Mouse (Mus musculus): ENCODE results near the gene 1110065P20Rik. TPM values are rescaled to one million over a fixed set of nuclear protein-coding genes. Genes with fewer than 3 reads are reported as not detected.

The 1110065P20Rik gene
- total RNA-seq, 2 experiments from 2014 or later = 3.3 to 5.8 TPM

Other genes with a start within 250 kb of the 1110065P20Rik start
- not detected in 2 replicates for gene 3100002H09Rik, start 240.4 kb downstream of the 1110065P20Rik start, total RNA-seq (2015; ENCODE audit: low replicate concordance)
- not detected in 2 replicates for gene 3100002H09Rik, start 240.4 kb downstream of the 1110065P20Rik start, total RNA-seq (2017; ENCODE audit: low replicate concordance)
- gene Pou3f1, start 194.4 kb downstream of the 1110065P20Rik start, total RNA-seq (2015; ENCODE audit: low replicate concordance) = not detected in 2 replicates
- not detected in 2 replicates for gene Pou3f1, start 194.4 kb downstream of the 1110065P20Rik start, total RNA-seq (2017; ENCODE audit: low replicate concordance)
- gene Utp11, start 157.6 kb downstream of the 1110065P20Rik start, total RNA-seq (2015; ENCODE audit: low replicate concordance) = 6.7 and 20.8 TPM in 2 replicates
- 4.5 and 15.1 TPM in 2 replicates for gene Utp11, start 157.6 kb downstream of the 1110065P20Rik start, total RNA-seq (2017; ENCODE audit: low replicate concordance)
- 4.2 and 7.5 TPM in 2 replicates for gene Fhl3, start 150.5 kb downstream of the 1110065P20Rik start, total RNA-seq (2015; ENCODE audit: low replicate concordance)
- gene Fhl3, start 150.5 kb downstream of the 1110065P20Rik start, total RNA-seq (2017; ENCODE audit: low replicate concordance) = 0.77 and 1.3 TPM in 2 replicates
- 14.2 and 24.2 TPM in 2 replicates for gene Sf3a3, start 136.4 kb downstream of the 1110065P20Rik start, total RNA-seq (2015; ENCODE audit: low replicate concordance)
- 26.2 and 34.7 TPM in 2 replicates for gene Sf3a3, start 136.4 kb downstream of the 1110065P20Rik start, total RNA-seq (2017; ENCODE audit: low replicate concordance)
- gene Inpp5b, start 109.3 kb downstream of the 1110065P20Rik start, total RNA-seq (2015; ENCODE audit: low replicate concordance) = 27.3 and 37.0 TPM in 2 replicates
- 15.2 and 15.8 TPM in 2 replicates for gene Inpp5b, start 109.3 kb downstream of the 1110065P20Rik start, total RNA-seq (2017; ENCODE audit: low replicate concordance)
- gene Mtf1, start 49.1 kb downstream of the 1110065P20Rik start, total RNA-seq (2015; ENCODE audit: low replicate concordance) = 5.2 and 5.4 TPM in 2 replicates
- gene Mtf1, start 49.1 kb downstream of the 1110065P20Rik start, total RNA-seq (2017; ENCODE audit: low replicate concordance) = 8.6 and 17.4 TPM in 2 replicates
- gene Yrdc, start 517 bp downstream of the 1110065P20Rik start, total RNA-seq (2015; ENCODE audit: low replicate concordance) = 8.2 and 14.0 TPM in 2 replicates
- gene Yrdc, start 517 bp downstream of the 1110065P20Rik start, total RNA-seq (2017; ENCODE audit: low replicate concordance) = 1.2 and 1.5 TPM in 2 replicates
- not detected in 2 replicates for gene Maneal, start 11.0 kb upstream of the 1110065P20Rik start, total RNA-seq (2015; ENCODE audit: low replicate concordance)
- gene Maneal, start 11.0 kb upstream of the 1110065P20Rik start, total RNA-seq (2017; ENCODE audit: low replicate concordance) = not detected in 2 replicates
- not detected in 2 replicates for gene Epha10, start 29.7 kb upstream of the 1110065P20Rik start, total RNA-seq (2015; ENCODE audit: low replicate concordance)
- not detected in 2 replicates for gene Epha10, start 29.7 kb upstream of the 1110065P20Rik start, total RNA-seq (2017; ENCODE audit: low replicate concordance)
- 0.38 and 0.84 TPM in 2 replicates for gene 9930104L06Rik, start 85.9 kb upstream of the 1110065P20Rik start, total RNA-seq (2015; ENCODE audit: low replicate concordance)
- gene 9930104L06Rik, start 85.9 kb upstream of the 1110065P20Rik start, total RNA-seq (2017; ENCODE audit: low replicate concordance) = 3.2 and 6.1 TPM in 2 replicates
- gene Cdca8, start 88.1 kb upstream of the 1110065P20Rik start, total RNA-seq (2015; ENCODE audit: low replicate concordance) = 50.9 and 62.5 TPM in 2 replicates
- 52.7 and 74.9 TPM in 2 replicates for gene Cdca8, start 88.1 kb upstream of the 1110065P20Rik start, total RNA-seq (2017; ENCODE audit: low replicate concordance)
- 0.58 TPM in 1 of 2 replicates, not detected in the other for gene Rspo1, start 135.2 kb upstream of the 1110065P20Rik start, total RNA-seq (2015; ENCODE audit: low replicate concordance)
- 0.42 TPM in 1 of 2 replicates, not detected in the other for gene Rspo1, start 135.2 kb upstream of the 1110065P20Rik start, total RNA-seq (2017; ENCODE audit: low replicate concordance)
- 11.1 and 36.6 TPM in 2 replicates for gene Gnl2, start 165.4 kb upstream of the 1110065P20Rik start, total RNA-seq (2015; ENCODE audit: low replicate concordance)
- 27.7 and 30.8 TPM in 2 replicates for gene Gnl2, start 165.4 kb upstream of the 1110065P20Rik start, total RNA-seq (2017; ENCODE audit: low replicate concordance)
- not detected in 2 replicates for gene Dnali1, start 214.5 kb upstream of the 1110065P20Rik start, total RNA-seq (2015; ENCODE audit: low replicate concordance)
- not detected in 2 replicates for gene Dnali1, start 214.5 kb upstream of the 1110065P20Rik start, total RNA-seq (2017; ENCODE audit: low replicate concordance)
- gene Snip1, start 215.5 kb upstream of the 1110065P20Rik start, total RNA-seq (2015; ENCODE audit: low replicate concordance) = 5.9 and 9.8 TPM in 2 replicates
- gene Snip1, start 215.5 kb upstream of the 1110065P20Rik start, total RNA-seq (2017; ENCODE audit: low replicate concordance) = 7.5 and 17.4 TPM in 2 replicates
- gene Meaf6, start 233.9 kb upstream of the 1110065P20Rik start, total RNA-seq (2015; ENCODE audit: low replicate concordance) = 15.0 and 20.8 TPM in 2 replicates
- gene Meaf6, start 233.9 kb upstream of the 1110065P20Rik start, total RNA-seq (2017; ENCODE audit: low replicate concordance) = 20.4 and 34.7 TPM in 2 replicates

All from erythroblast, adult 5-6 weeks (primary cell).